Mouse (Mus musculus) liver, embryonic 14.5 days (tissue): Measurements from ENCODE around the gene Zdhhc18.

ENCODE experiments used
- CTCF ChIP-seq: IDR thresholded peaks from 2 replicates; pipeline ENCODE4 v1.5.1; 2016; ENCODE audit warnings: antibody characterized with exemption, low read depth, control low read depth
- EP300 ChIP-seq: IDR thresholded peaks from 2 replicates; pipeline ENCODE4 v1.6.1; 2016; ENCODE audit warnings: antibody characterized with exemption, low read depth

DNA sequence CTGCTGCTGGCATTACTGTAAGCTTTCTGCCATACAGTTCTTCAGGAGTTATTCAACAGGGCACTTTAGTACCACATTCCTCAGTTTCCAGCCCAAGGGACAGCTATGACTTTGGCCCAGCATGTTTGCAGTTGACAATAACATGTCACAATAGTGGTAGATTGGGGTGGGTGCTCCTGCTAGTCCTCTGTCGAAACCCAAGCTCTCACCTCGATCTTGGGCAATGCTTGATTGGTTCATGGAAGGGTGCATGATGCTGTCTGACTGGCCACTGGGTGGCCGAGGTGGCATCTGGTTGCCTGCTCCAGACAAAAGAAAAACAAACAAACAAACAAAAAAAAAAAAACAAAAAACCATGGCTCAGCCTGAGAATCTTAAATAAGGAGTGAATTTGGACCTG, 45.4 kb upstream of the Zdhhc18 start:
- TF ChIP-seq CTCF, result no peak
- no peak for TF ChIP-seq EP300
